Mouse (Mus musculus) gastrocnemius, postnatal 25 days (tissue): ENCODE data around the gene Ubxn11. TPM values are rescaled to one million over a fixed set of nuclear protein-coding genes. Genes with fewer than 3 reads are reported as not detected.

ENCODE experiments used
- DNase-seq: peaks from one replicate; pipeline ENCODE4 v3.0.0; 2022
- total RNA-seq, 2 experiments: library from RNA; stranded (reverse); gene quantifications; 1 replicate in 1 of 2; 2 replicates in 1 of 2; pipeline ENCODE4 v1.2.3; 2021

The Ubxn11 gene
- total RNA-seq, 2 experiments from 2014 or later: 1.0 to 1.3 TPM

DNA sequence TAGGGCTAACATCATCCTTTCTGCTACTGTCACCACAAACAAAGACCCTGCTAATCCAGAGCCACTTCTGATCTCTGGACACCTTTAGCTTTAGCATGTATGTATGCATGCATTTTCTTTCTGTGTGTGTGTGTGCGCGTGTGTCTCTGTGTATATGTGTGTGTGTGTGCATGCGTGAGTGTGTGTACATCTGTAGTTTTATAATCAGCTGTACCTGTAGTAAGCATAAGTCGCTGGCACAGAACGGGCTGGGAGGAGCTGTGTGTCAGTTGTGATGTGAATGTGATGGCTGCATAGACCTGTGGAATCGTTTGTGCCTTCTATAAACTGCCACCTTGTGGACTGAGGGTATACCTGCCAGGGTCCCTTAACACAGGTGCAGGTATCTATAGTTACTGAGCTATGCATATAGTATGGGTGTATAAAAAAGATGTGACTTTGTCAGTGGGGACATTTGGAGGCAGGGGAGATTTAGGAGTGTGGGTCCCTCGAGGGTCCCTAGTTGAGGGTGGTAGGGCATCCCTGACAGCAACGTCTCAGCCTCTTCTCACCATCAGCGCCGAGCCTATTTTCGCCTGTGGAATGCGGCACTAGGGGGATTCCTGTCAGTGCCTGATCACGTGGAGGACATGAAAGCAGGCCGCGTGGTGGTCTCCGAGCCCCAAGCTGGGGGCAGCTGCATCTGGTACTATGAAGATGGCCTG, 11.7 kb upstream of the Ubxn11 start:
- no peak for DNase-seq

DNA sequence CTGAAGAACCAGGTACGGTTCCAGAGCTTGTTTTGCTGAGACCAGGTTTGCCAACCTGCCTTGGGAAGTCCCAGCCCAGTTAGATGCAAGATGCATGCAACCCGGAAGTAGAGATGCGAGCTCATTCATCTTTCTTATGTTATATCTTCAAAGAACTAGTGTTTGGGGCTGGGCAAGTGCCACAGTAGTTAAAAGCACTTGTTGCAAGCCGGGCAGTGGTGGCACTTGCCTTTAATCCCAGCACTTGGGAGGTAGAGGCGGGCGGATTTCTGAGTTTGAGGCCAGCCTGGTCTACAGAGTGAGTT, 11.2 kb upstream of the Ubxn11 start:
- no peak for DNase-seq

DNA sequence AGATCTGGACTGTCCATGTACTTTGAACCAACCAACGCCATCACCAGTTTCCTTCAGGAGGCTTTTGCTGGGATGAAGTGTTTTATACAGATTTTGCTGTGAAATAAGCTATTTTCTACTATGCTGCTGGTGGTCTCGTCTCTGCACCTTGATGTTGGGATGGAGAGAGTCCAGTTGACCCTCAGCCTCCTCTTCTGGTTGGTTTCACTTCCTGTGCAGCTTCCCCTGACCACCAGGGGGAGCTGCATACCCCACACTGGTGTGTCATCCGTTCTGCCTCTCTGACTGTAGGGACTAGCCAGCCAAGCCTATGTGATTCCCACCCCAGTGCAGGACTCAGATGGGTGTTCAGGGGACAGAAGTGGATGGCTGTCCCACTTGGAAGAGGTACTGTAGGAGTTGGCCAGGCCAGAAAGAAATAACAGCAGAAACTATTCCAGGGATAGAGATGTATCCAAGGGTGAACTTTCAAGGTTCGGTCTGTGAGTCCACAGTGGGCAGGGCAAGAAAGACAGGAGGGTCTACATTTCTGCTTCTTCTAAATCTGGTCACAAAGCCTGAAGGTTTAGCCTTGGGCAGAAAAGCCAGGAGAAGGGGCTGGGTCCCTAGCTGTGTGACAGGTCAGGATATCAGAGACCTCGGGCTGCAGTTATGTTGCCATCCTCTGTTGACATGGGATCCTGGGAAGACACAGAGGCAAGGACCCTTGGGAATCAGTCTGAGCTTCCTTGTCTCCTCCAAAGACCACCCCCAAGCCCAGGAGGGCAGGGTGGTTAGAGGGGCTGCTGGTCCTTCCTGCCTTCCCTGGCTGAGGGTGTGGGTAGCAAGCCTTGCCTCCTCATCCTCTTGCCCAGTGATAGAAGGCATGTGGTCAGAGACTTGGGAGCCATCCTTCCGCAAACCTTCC, 9.7 kb upstream of the Ubxn11 start:
- DNase-seq: no peak

DNA sequence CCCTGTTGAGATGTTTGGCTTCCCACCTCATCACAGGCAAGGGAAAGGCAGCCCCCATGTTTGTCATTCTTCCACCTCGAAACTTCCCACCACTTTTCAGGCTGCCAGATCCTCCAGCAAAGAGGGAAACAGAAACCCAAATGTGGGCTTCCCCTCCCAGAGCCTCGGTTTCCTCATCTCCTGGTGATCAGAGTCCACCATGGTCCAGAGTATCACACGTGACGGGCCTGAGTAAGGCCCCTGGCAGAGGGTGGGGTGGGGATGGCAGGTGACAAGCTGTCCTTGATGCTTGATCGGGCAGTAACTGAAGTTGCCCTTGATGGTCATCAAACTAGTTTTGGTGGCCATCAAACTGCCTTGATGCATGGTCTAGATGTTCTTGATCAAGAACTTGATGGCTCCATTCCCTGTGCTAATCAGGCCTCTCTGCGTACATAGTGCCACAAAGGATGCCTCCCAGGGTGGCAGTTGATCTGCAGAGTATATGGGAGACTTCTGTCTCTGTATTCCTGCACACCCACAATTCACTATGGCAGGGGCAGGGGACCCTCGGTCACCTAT, 8.3 kb upstream of the Ubxn11 start:
- no peak for DNase-seq

DNA sequence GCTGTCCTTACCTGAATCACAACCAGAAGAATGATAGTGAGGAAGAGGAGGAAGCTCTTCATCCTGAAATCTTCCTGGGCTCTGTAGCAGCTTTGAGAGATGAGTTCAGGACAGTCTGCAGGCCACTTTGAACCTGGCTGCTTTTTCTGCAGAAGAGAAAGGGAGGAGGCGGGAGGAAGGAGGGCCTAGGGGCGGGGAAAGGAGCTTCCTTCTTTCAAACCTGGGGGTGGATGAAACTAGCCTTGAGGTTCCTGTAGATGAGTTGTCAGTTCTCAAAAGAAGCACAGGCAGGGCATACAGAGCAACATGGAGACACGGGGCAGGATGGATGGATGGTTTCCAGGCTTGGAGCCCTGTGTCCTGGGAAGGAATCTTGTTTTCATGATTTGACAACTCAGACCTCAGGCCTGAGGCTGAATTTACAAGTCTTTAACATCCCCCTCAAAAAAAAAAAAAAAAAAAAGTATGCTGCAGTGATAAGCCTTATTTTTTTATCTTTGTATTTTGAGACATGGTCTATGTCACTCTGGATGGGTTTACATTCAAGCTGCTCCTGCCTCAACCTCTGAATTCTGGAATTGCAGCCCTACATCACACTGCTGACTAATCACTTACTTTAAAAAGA, 7.3 kb upstream of the Ubxn11 start, which contains the start of gene Cd52:
Gene Cd52, minus strand, starts transcription at position 160 of the 625 bp plus-strand sequence.
- peak; percentile 27 for DNase-seq

DNA sequence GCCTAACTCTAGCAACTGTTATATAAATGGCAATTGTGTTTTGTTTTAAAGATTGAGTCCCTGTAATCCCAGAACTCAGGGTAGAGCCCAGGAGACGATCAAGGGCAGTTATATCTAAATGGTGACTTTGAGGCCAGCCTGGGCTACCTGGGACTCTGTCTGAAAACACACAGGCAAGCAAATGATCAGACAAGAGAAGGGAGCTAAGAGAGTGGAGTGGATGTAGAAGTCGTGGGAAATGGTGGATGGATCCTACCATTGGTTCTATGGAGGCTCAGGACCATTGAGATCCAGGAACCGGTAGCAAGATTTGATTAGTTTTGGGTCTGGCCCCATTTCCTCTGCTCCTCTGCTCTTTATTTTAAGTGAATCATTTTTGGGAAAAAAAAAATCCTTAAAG, 6.2 kb upstream of the Ubxn11 start:
- DNase-seq: no peak

DNA sequence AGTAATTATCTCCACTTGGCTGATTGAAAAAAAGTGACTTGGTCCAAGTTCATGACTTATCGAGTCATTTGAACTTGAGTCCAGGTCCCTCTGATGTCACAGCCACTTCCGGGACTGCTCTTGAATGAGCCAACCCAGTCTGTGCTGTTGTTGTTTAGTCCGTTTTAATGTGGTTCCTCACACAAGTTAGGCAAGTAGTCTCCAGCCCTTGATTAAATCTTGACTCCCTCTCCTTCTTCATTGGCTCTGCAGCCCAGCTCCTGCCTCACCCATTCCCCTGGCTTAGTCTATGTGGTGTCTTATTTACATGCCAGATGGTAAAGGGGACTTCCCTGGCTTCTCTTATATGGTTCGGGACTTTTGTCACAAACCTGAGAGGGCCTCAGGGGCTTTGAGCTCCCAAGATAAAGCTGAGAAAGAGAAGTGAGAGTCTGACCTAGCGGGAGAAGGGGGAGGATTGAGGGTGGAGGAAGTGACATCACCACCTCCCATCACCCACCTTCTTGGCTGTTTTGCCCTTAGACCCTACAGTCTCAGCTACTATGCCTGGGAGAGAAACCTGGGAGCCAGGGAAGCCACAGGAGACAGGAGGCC, 5.3 kb upstream of the Ubxn11 start:
- no peak for DNase-seq

DNA sequence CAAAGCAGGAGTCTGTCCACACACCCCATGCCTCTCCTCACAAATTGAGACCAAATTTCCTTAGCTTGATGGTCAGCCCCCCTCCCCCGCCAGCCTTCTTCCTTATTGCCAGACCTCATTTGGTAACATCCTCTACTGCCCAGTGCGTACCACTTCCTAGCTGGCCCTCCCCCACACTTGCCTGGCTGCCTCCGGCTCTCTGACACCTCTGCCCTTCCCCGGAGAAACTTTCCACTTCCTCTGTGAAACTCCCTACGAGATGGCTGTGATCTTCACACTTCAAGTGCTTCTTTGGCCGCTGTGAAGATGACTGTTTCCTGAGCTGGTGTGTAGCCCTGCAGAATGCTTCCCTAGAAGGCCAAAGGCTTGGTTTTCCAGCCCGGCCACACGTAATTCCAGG, 3.7 kb upstream of the Ubxn11 start:
- DNase-seq: peak; percentile 49

DNA sequence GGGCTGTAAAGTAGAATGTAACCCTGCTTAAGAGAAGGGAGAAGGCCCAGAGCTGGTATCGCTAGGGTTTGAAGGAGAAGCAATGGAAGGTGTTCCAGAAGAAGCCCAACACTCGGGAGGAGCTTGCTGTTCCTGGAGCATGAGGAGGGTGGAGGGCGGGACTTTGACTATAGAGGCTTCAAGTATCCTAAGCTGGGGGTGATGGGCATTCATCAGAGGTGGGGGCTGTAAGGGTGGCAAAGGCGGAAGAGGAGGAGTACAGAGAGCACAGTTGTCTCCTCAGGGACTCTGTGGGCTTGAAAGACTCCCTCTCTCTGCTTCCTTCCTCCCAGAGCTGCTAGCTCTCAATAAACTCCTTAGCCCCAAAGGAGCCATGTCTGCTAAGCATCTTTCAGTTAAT, 2.1 kb upstream of the Ubxn11 start:
- no peak for DNase-seq

DNA sequence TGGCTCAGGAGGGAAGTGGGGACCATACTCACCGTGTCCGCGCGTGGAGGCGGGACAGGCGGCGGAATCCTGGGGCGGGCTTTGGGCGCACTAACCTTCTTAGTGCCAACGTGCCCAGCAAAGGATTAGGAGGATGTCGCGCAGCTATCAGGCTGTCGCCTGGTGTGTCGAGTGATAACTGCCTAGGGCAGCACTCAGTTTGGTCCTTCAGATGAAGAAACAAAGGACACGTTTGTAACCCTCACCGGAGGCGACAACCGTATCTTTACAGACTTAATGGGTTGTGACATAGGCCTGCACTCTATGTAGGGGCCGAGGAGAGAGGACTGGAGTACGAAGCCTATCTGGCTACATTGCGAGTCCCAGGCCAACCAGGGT, 361 bp downstream of the Ubxn11 start:
- no peak for DNase-seq

DNA sequence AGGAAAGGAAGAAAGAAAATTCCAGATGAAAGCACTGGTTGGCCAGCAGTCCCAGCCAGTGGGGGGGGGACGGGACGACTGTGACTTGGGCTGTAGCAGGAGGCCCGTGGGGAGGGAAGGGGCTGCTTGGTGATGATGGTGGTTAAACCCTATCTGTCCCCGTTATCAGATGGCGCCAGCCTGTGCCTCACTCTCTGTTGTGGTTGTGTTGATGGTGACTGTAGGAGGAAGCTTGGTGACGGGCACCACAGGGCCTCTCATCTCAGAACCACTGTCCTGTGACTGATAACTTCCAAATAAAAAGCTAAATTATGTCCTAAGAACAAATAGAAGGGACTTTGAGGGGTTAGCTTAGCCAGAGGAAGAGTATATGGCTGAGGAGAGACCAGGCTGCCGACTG, 3.7 kb downstream of the Ubxn11 start:
- no peak for DNase-seq

DNA sequence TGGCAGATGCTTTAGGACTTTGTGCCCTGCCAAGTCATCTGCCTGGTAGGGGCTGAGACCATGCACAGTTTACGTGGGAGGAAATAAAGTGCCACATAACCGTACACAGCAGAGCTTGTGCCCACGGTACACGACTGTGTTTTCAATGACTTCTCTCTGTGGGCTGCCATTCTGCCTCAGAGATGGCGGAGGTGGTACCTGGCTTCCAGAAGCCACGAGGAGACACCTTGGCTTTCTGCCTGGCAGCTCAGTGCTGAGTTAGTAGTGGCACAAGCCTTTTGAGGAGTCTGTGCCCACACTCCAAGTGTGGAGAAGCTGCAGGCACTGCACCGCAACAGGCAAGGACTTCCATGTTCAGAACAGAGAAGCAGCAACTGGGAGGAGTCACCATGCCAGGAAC, 5.4 kb downstream of the Ubxn11 start:
- DNase-seq: no peak

DNA sequence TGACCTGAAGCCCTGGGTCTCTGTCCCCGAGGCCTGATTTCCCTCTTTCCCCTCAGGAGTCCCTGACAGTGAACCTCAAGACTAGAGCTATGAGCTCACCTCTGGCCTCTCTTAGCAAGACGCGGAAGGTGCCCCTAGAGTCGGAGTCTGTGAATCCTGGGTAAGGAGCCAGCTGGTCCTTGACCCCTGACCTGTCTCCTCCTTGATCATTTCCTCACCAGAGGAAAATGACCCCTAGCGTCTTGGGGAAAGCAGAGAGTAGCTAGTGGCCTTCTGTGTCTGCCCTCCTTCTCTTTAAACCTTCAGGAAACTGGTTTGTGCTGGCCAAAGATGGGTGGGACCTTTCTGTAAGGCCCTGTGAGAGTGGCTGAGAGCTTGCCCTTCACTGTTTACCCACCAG, 5.8 kb downstream of the Ubxn11 start:
- no peak for DNase-seq

DNA sequence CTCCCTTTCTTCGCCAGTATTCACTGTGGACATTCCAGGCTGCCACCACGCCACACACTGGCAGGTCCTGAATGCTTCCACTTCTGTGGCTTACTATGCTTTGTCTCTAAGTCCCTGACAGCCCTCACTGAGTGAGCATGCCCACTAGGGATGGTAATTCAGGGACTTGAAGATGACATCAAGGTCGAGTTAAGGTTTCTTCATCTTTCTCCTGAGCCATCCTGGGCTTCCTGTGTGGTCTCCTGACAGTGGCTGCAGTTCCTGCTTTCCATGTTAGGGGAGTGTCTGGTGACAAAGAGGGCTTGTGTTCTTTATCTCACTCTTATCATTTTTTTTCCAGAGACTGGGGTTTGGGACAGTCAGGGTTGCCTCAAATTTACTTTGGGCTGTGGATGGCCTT, 8.3 kb downstream of the Ubxn11 start:
- DNase-seq: no peak

DNA sequence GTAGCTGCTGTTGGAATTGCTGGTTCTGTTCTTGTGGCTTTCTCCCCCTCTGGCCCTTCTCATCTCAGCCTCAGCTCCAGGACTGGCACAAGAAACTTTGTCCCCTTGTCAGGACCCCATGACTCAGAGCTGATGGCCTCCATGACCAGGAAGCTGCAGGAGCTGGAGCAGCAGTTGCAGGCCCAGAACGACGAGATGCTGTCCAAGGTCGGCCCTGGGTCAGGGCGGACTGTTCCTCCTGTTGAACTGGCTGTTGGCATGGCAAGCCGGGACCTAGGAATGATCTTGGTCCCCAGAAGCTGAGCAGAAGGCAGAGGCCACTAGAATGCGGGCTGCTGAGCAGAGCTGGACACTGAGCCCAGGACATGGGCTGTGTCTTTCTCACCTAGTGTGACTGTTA, 10.0 kb downstream of the Ubxn11 start:
- no peak for DNase-seq

DNA sequence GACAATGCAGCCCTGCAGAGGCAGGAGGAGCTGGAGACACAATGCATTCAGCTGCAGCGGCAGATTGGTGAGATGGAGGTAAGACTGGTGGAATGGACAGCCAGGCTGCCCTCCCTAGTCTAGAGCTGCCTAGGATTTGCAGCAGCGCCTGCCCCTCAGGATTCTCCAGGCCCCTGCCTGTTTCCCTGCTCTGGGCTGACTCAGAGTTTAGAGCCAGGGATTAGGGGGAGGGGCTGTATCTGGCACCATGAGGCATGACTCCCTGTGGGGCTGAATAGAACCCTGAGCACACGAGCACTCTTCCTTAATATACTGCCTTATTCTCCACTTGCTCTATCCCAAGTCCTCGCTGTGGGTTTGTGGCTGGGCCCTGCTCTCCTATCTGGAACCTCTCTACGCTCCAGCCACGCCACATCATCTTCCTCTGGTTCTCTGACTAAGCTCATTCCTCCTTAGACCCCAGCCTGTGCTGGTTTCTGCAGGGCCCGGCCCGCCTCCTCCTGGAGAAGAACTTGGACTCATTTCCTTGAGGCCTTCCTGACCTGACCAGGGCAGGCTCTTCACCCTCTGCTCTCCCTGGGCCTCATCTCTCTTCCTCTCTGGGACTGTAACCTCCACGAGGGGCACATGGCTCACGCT, 11.1 kb downstream of the Ubxn11 start:
- DNase-seq: no peak

DNA sequence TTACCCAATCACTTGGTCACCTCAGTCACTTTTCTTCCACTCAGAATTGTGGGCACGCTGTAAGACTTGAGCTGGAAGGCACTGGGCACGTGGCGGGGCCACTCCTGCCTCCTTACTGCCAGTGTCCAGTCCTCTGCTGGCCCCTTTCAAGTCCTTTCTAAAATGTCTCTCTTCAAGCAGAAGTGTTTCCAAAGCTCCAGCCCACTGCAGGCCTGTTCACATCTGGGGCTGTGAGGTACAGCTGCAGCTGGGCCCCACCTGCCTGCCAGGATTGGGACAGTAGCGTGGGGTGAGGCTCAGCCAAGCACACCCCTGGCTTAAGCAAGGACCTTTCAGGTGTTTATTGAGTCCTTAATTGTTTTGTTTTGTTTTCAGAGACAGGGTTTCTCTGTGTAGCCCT, 11.7 kb downstream of the Ubxn11 start:
- no peak for DNase-seq

DNA sequence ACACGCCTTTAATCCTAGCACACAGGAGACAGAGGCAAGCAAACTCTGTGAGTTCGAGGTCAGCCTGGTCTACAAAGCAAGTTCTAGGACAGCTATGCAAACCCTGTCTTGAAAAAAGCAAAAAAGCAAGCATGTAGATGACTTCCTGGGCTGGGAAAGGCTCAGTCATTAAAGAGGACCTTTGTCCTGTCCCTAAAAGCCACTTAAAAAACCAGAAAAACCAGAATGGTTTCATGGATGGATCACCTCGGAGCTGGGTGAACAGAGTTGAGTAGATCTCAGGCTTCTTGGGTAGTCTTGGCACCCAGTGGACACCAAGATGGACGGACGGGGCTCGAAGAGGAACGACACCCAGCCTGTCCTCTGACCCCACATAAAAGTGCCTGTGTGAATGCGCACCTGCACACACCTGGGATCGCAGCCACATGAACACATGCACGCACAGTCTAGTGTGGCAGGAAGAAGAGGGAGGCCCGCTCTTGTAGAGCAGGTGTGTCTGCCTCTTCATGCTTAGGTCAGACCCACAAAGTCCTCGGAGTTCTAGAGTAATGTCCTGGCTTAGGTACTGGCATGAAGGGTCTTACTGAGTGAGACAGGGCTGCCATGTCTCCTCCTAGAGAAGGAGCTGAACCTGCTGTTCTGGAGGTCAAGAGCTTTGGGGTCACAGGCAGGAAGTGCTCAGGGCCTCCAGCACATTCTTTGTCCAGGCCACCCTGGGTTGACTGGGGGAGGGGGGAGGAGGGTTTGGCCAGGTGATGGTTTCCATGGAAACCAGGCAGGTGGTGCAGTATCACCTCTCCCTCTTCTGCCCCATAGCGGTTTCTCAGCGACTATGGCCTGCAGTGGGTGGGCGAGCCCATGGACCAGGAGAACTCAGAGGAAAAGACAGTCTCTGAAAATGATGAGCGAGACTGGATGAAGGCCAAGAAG, 13.1 kb downstream of the Ubxn11 start:
- no peak for DNase-seq

DNA sequence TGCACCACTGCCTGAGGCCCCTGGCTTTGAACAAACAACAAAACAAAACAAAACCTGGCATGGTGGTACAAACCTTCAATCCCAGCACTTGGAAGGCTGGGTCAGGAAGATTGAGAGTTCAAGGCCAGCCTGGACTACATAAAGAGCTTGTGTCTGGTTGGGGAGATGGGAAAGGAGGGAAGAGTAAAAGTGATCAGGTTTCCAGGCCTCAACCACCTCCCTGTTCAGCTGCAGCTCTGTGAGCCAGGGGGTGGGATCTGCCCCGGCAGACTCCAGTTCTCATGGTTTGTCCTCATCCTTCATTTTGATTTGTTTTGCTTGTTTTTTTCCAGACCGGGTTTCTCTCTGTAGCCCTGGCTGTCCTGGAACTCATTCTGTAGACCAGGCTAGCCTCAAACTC, 14.1 kb downstream of the Ubxn11 start:
- DNase-seq: no peak

DNA sequence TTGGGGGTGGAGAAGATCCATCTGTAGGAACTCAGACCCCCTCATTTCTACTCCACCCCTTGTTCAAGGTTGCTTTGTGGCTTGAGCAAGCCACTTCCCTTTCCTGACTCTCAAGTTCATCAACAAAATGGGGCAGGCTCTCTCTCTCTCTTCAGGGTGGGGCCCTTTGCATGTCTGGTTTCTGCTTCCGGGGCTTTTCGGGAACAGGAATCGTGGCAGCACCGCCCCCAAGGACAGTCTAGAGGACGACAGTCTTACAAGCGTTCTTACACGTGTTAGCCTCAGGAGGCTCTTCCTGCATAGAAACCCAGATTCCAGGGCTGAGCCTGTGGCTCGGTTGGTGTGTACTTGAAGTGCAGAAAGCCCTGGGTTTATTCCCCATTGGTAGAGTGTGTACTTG, 14.6 kb downstream of the Ubxn11 start:
- no peak for DNase-seq
